Mouse (Mus musculus) midbrain, embryonic 16.5 days (tissue): Measurements from ENCODE around the gene Itgb7. TPM values are rescaled to one million over a fixed set of nuclear protein-coding genes. Genes with fewer than 3 reads are reported as not detected.

ENCODE experiments used
- ATAC-seq: fragments of 200-750 bp; cut with Nextera tagmentation; 2 replicates; pipeline ENCODE4 v1.8.0; 2017; ENCODE audit warnings: moderate TSS enrichment
- H3K27ac ChIP-seq: fragments of 300-500 bp; sonication (generic); 2 replicates; pipeline ENCODE4 v1.5.1; 2014; ENCODE audit warnings: mild to moderate bottlenecking, low read length, mixed read lengths
- H3K27me3 ChIP-seq: fragments of 300-500 bp; sonication (generic); 2 replicates; pipeline ENCODE4 v1.6.1; 2014; ENCODE audit warnings: low read depth, low read length, mixed read lengths; ENCODE audit not compliant: control insufficient read depth, insufficient read depth
- H3K36me3 ChIP-seq: fragments of 300-500 bp; sonication (generic); 2 replicates; pipeline ENCODE4 v1.6.1; 2014; ENCODE audit warnings: mild to moderate bottlenecking, low read length, moderate library complexity, mixed read lengths; ENCODE audit not compliant: control insufficient read depth, insufficient read depth
- H3K4me1 ChIP-seq: fragments of 300-500 bp; sonication (generic); 2 replicates; pipeline ENCODE4 v1.6.1; 2014; ENCODE audit warnings: mild to moderate bottlenecking, low read length, mixed read lengths; ENCODE audit not compliant: control insufficient read depth, insufficient read depth
- H3K4me2 ChIP-seq: fragments of 300-500 bp; sonication (generic); 2 replicates; pipeline ENCODE4 v1.6.1; 2014; ENCODE audit warnings: mild to moderate bottlenecking, low read length, mixed read lengths
- H3K4me3 ChIP-seq: fragments of 300-500 bp; sonication (generic); 2 replicates; pipeline ENCODE4 v1.5.1; 2014; ENCODE audit warnings: low read depth, mild to moderate bottlenecking, low read length, moderate library complexity, mixed read lengths
- H3K9ac ChIP-seq: fragments of 300-500 bp; sonication (generic); 2 replicates; pipeline ENCODE4 v1.6.1; 2014; ENCODE audit warnings: low read depth, low read length, mixed read lengths
- H3K9me3 ChIP-seq: fragments of 300-500 bp; sonication (generic); replicated peaks from 2 replicates; pipeline ENCODE4 v1.6.1; 2014; ENCODE audit warnings: mild to moderate bottlenecking, low read length, mixed read lengths; ENCODE audit not compliant: control insufficient read depth, poor library complexity, severe bottlenecking
- WGBS: fragments of 180-500 bp; shearing (Covaris S2); extraction: QIAGEN DNeasy Blood & Tissue Kit; methylation state at CpG from one replicate; pipeline ENCODE4 v1.1.7; 2014; 5-methylcytosine and 5-hydroxymethylcytosine counted together
- polyA plus RNA-seq: library from polyadenylated mRNA; unstranded; fragments of >200 nt; fragmentation: Nextera tagmentation; extraction: Ambion mirVana; gene quantifications from 2 replicates; pipeline ENCODE4 v1.2.1, GENCODE M21; 2015

Gene Itgb7
- polyA plus RNA-seq, 1 experiment from 2014 or later: 0.43 TPM

DNA sequence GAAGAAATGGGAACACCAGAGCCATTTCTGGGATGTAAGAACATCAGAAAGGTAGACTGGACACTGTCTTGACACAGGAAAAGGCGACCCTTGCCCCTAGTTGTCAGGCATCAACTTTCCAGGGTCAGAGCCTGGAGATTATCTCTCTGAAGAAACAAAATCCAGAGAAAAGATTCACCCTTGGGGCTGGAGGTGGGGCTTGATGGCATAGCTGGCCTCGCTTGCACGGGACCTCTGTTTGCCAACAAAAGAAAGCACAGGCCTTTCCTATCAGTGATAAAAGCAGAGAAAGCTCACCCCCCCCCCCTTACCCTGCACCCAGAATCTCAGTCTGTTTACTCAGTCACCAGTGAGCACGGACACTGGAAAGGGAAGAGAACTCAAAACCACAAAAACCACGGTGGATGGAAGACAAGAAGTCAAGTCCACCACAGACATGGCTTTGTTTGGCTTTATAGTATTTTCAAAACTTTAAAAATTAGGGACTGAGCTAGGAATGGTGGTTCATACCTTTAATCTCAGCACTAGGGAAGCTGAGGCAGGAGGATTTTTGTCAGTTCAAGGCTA, 38.8 kb downstream of the Itgb7 start:
- 58% methylated on average over 5 of the region's 5 CpGs for WGBS
- H3K4me1 ChIP-seq: no peaks in the 10 kb centered on the region
- H3K9me3 ChIP-seq: no peaks in the 10 kb centered on the region

DNA sequence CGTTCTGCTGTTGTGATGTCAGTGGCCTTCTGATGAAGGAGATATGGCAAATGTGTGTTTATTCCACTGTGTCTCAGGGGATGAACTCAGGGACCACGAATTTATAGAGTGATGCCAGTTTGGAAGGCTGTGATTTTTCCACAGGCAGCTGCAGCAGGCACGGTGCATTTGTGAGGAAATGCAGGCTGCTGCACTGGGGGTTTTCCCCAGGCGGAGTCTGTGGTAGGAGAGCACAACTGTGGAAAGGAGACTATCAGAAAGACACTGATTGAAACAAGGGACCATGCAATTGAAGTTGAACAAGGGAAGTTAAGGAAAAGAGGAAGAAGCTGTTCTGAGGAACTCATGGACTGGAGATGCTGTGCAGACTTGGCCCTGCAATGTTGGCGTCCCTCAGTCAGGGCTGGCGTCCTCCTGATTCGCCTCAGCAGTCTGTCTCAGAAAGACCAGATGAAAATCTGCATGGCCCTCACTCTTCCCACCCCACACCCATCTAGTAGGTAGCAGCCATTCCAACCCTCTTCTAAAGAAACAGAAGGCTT, 39.4 kb downstream of the Itgb7 start:
- ATAC-seq: no peak
- Histone ChIP-seq H3K27me3 (no peaks in the 10 kb centered on the region), H3K9ac (no peak overlapping the region), H3K27ac (no peak overlapping the region), H3K4me2 (no peak overlapping the region), H3K36me3 (no peaks in the 10 kb centered on the region), H3K4me3 (no peak overlapping the region), H3K9me3 (no peaks in the 10 kb centered on the region), H3K4me1 (no peaks in the 10 kb centered on the region)
- WGBS: 81% methylated on average over 7 of the region's 7 CpGs

More for the DNA sequence above, 38.8 kb downstream of the Itgb7 start:
- H3K27me3 ChIP-seq: no peaks in the 10 kb centered on the region
- no peaks in the 10 kb centered on the region for H3K36me3 ChIP-seq
- ATAC-seq: no peak
- no peak overlapping the region for H3K27ac ChIP-seq
- H3K9ac ChIP-seq: no peak overlapping the region
- H3K4me3 ChIP-seq: no peak overlapping the region
- no peak overlapping the region for H3K4me2 ChIP-seq

DNA sequence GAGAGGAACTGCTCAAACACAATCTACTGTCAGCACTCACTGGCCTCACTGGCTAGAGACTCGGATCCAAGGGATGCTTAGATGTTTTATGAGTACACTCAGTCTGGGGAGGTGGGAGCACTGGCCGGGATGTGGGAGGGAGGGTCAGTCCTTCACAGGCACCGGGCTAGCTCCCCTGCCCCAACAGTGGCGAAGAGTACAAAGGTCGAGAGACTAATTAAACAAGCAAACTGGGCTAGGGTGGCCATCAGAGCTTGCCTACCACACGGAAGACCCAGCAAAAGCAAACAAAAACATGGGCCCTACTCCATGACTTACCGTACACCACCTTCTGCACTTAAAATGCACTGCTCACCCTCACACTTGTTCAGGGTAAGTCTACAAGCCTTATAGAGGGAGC, 40.0 kb downstream of the Itgb7 start:
- no peaks in the 10 kb centered on the region for H3K4me1 ChIP-seq
- WGBS: 77% methylated on average over 7 of the region's 7 CpGs
- ATAC-seq: no peak
- no peak overlapping the region for H3K4me2 ChIP-seq
- H3K27me3 ChIP-seq: no peaks in the 10 kb centered on the region
- H3K9ac ChIP-seq: no peak overlapping the region
- no peaks in the 10 kb centered on the region for H3K9me3 ChIP-seq
- H3K4me3 ChIP-seq: no peak overlapping the region
- no peak overlapping the region for H3K27ac ChIP-seq
- H3K36me3 ChIP-seq: no peaks in the 10 kb centered on the region

DNA sequence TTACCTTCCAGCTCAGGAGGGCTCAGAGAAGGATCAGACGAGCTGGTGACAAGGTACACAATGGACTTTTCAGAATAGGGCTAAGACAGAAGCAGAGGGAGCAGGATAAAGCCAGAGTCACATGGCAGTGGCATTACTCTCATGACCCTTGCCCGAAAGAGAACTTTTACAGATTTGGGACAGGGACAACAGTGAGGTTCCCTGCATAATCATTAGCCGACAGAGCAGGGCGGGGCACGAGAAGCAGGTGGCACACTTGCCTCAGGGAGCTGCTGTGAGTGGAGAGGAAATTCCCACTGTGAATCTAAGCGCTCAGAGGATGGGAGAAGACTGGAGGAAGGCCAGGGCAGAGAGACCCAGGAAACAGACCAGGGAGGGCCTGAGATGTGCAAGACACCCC, 42.9 kb downstream of the Itgb7 start:
- WGBS: 58% methylated on average over 6 of the region's 6 CpGs
- no peak for ATAC-seq
- no peaks in the 10 kb centered on the region for H3K27me3 ChIP-seq

DNA sequence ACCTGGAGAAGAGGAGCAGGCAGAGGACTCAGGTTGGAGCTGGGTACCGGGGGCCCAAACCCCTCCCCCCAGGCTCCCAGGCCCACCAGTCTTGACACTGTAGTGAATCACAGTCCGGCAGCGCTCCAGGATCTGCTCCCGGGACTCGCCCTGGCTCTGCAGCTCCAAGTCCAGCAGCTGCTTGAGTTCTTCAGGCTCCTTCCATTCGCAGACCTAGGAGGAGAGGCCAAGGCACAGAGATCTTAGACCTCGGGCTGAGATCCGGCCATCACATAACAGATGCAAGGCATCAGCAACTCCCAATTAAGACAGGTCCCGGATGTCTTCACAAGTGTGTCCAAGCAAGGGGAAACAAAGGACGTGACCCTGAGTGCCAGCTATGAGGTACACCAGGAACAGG, 43.6 kb downstream of the Itgb7 start:
- no peak overlapping the region for H3K4me2 ChIP-seq

More for the DNA sequence above, 42.9 kb downstream of the Itgb7 start:
- Histone ChIP-seq H3K9ac (no peak overlapping the region), H3K36me3 (no peaks in the 10 kb centered on the region), H3K27ac (no peak overlapping the region), H3K9me3 (no peaks in the 10 kb centered on the region), H3K4me1 (no peaks in the 10 kb centered on the region), H3K4me2 (no peak overlapping the region), H3K4me3 (no peak overlapping the region)

DNA sequence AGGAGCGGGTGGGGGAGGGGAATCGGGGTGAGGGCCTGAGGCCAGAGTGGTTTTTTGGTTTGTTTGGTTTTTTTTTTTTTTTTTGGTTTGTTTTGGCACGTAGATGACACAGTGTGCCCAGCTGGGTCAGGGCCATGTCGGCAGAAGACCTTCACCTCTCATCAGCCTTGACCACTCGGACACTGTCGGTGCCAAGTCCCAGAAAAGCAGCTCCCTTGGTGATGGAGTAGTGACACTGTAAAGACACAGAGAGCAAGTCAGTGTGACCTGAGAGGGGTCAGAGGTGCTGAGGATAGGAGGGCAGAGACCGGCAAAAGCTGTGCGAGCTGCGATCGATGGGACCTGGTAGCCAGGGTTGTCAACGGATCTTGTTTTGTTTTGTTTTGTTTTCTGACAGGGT, 45.5 kb downstream of the Itgb7 start:
- no peak for ATAC-seq
- H3K9ac ChIP-seq: no peak overlapping the region
- 89% methylated on average over 11 of the region's 11 CpGs for WGBS

More for the DNA sequence above, 43.6 kb downstream of the Itgb7 start:
- no peaks in the 10 kb centered on the region for H3K27me3 ChIP-seq
- no peaks in the 10 kb centered on the region for H3K4me1 ChIP-seq
- no peaks in the 10 kb centered on the region for H3K36me3 ChIP-seq
- no peak for ATAC-seq
- WGBS: 96% methylated on average over 10 of the region's 10 CpGs
- H3K4me3 ChIP-seq: no peak overlapping the region
- H3K27ac ChIP-seq: no peak overlapping the region
- no peaks in the 10 kb centered on the region for H3K9me3 ChIP-seq
- no peak overlapping the region for H3K9ac ChIP-seq

DNA sequence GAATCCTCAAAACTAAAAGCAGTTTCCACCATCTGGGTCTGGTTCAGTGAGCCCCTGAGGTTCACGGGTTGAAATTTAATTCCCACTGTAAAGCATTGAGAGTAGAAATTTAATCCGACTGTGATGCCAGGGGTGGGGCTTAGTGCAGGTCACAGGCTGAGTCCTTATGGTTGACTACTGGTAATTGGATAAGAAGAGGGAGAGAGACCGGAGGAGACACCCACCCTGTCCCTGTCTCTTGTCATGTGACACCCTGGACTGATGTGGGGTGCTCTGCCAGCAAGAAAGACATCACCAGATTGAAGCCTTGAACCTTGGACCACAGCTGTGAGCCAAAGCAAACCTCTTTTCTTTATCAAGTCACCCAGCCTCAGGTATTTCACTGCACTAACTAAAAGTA, 48.7 kb downstream of the Itgb7 start:
- Histone ChIP-seq H3K27ac (no peak overlapping the region), H3K4me2 (no peak overlapping the region), H3K27me3 (no peaks in the 10 kb centered on the region), H3K4me3 (no peak overlapping the region), H3K9me3 (no peaks in the 10 kb centered on the region), H3K36me3 (no peaks in the 10 kb centered on the region), H3K4me1 (no peaks in the 10 kb centered on the region), H3K9ac (no peak overlapping the region)
- WGBS: 89% methylated on average over 3 of the region's 3 CpGs
- ATAC-seq: no peak

More for the DNA sequence above, 45.5 kb downstream of the Itgb7 start:
- no peak overlapping the region for H3K4me3 ChIP-seq
- H3K9me3 ChIP-seq: no peaks in the 10 kb centered on the region
- no peak overlapping the region for H3K4me2 ChIP-seq
- no peaks in the 10 kb centered on the region for H3K4me1 ChIP-seq
- H3K27ac ChIP-seq: no peak overlapping the region
- H3K36me3 ChIP-seq: no peaks in the 10 kb centered on the region
- H3K27me3 ChIP-seq: no peaks in the 10 kb centered on the region

DNA sequence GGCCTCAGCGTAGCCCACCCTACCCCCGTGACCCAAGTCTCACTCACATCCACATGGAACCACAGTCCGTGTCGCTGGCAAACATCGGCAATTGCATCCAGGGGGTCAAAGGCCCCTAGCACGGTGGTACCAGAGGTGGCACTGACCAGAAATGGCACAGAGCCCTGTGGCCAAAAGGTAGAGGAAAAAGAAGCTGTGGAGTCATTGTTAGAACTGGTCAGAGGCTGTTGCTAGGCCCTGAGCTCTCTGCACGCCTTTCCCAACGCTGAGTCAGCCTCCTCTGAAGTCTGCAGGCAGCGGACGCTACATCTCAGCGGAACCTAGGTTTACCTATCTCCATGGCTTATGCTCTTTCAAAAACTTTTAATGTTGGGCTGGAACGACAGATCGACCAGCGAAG, 51.8 kb downstream of the Itgb7 start:
- H3K27ac ChIP-seq: no peak overlapping the region
- no peaks in the 10 kb centered on the region for H3K36me3 ChIP-seq
- 94% methylated on average over 14 of the region's 14 CpGs for whole genome bisulfite sequencing
- no peak overlapping the region for H3K4me2 ChIP-seq
- H3K9me3 ChIP-seq: no peaks in the 10 kb centered on the region
- no peaks in the 10 kb centered on the region for H3K4me1 ChIP-seq
- no peak overlapping the region for H3K4me3 ChIP-seq
- no peaks in the 10 kb centered on the region for H3K27me3 ChIP-seq
- H3K9ac ChIP-seq: no peak overlapping the region
- ATAC-seq: no peak

DNA sequence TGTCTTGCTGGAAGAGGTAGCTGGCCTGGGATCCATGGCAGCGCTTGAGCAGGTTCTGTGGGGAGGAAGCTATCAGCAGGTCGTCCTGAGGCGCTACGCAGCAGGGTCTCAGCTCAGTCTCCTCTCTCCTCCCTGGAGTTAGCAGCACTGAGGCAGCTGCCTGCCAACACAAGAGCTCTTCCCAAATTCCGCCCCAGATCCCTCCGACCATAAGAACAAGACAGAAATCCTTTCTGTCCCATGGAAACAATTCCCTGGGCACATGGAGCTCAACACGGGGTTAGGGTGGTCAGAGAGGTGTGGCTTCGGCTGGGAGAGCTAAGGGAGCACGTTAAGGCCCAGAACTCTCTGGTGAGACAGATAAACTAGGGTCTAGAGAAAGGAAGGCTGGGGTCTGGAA, 52.6 kb downstream of the Itgb7 start:
- H3K36me3 ChIP-seq: no peaks in the 10 kb centered on the region
- no peaks in the 10 kb centered on the region for H3K27me3 ChIP-seq
- H3K4me1 ChIP-seq: no peaks in the 10 kb centered on the region
- no peak for ATAC-seq
- no peak overlapping the region for H3K4me3 ChIP-seq
- no peaks in the 10 kb centered on the region for H3K9me3 ChIP-seq
- WGBS: 75% methylated on average over 9 of the region's 9 CpGs
- H3K9ac ChIP-seq: no peak overlapping the region
- no peak overlapping the region for H3K27ac ChIP-seq
- H3K4me2 ChIP-seq: no peak overlapping the region
